Mouse (Mus musculus): Measurements from ENCODE around the gene Kif24.
A peak's percentile ranks its signal among the peaks of the same experiment; 100 is the strongest.

Gene Kif24

DNA sequence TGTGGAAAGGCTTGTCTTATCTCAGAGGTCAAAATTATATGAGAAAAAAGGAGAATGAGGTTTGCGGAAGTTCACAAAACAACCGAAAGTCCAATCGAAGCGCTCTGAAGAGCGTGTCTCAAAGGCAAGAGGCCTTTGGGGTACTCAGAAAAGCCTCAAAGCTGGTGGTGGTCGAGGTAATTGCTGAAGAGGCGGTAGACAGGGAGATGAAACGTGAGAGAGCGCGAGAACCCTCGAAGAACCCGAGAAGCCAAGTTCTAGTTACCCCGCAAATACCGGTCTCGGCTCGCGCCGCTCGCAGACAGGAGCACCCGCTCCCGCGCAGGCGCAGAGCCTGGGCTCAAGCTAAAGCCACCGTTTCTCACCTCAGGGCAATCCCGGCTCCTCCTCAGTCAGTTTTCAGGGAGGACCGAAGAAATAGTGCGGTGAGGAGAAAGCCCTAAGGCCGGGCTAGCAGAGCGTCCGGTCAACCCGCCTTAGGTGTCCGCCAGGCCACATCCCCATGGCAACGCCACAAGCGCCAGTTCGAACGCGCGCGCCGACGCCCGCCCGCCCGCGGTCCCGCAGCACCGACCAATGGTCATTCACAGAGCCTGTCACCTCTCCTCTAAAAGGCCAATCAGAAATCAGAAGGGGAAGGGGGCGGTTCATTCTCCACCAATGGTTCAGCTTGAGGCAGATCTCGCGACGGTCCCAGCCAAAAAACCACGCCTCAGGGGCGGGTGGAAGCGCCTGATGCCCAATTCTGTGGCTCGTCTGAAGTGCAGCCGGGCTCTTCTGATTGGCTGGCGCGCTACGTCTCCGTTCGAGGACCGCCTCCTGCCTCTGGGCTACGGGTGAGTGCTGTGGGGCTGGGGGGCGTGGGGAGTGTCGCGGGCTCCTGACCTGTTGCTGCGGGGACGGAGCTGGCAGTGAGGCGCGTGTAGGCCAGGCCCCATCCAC, at the start of gene Kif24, which contains the start of gene Nudt2:
Gene Kif24 (minus strand): TSS at position 543 of the 942 bp plus-strand sequence.
Gene Nudt2 (plus strand): TSS at position 807 of the 942 bp plus-strand sequence.
- DNase-seq: peak; percentile 98

DNA sequence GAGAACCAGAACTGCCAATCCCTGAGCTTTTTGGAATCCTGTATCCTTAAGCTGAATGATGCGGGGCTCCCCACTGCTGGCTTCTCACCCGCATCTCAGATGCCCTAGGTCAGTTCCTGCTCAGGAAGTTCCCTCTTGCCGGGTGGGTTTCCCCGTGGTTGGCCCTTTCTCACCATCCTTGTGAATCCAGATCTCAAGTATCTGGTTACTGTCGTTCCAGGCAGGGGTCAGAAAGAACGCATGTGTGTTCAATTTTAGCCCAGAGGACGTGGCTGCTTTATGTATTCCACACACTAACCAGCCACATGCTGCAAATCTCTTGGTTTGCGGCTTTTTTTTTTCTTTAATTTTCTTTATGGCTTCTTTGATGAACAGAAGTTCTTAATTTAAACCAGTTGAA, 49.0 kb upstream of the Kif24 start:
- no peak for DNase-seq

DNA sequence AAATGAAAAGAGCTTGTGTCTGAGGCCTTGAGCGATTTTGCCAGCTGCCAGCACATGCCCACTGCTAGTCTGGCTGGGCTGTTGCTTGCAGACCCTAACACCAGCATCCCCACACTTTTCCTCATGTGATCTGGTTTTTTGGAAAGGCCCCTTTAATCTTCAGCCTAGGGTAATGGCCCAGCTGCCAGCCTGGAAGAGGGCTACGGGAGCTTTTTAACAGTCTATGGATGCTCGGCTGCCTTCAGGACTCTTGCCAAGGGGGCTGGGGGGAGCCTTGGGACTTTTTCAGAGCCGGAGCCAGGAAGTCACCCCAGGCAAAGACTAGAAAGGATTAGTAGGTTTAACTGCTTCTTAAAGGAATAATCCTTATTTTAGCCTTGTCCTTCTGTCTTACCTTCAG, 48.6 kb upstream of the Kif24 start:
- DNase-seq: no peak

DNA sequence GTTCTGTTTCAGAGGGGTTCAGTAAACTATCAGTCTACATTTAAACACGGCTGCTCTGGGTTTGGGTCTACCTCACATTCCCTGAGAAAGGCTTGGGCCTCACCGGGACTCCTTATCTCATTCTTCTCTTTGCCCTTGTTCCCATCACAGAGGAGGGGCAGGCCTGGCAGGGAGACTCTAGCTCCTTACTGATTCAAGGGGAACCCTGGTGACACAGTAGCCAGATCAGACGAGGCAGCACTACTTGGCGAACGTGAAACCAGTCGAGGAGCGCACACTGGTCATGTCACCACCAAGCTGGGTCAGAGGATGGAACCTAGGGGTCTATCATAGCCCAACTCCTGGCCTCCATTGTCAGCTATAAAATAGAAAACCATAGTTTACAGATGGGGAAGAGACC, 43.3 kb upstream of the Kif24 start:
- no peak for DNase-seq

DNA sequence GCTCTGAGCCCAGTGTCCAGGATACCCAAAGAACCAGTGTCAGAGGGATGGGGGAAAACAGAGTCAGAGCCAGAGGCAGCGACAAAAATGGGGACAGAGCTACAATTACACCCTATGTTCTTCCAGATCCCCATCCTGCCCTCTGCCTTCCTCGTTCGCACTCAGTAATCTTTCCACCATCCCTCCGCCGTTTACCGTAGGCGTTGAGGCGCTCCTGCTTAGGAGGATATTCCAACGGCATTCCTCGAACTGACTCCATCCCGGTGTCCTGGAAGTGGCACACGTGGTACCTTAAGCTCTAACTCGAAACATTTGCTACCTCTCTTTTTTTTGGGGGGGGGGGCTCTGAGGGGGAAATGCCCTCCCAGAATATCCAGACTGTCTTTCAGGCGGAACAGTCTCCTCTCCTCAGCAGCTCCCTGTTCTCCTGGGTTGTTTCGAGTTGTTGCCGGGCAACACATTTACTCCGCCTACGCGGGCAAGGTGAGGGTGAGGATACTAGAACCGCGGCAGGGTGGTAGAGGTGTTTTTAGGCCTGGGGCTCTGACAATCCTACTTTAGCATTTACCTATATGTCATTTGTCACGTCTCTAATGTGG, 42.7 kb upstream of the Kif24 start:
- DNase-seq: no peak

DNA sequence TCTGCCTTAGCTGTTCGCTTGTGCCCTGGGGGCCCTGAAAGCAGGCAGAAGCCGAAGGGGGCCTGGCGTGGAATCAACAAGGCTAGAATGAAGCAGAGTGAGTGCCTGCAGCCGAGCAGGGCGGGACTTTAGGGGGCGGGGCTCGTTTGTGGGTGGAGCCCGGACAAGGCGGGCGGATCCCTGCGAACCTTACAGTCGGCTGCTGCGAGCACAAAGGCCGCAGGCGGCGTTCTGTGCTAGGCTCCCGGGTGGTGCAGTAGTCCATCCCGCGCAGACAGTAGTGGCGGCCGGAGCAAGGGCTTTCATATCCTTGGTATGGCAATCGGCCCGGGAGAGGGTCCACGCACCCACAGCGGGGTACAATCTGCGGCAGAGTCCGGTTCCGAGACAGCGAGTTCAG, 42.2 kb upstream of the Kif24 start:
- peak; percentile 88 for DNase-seq

DNA sequence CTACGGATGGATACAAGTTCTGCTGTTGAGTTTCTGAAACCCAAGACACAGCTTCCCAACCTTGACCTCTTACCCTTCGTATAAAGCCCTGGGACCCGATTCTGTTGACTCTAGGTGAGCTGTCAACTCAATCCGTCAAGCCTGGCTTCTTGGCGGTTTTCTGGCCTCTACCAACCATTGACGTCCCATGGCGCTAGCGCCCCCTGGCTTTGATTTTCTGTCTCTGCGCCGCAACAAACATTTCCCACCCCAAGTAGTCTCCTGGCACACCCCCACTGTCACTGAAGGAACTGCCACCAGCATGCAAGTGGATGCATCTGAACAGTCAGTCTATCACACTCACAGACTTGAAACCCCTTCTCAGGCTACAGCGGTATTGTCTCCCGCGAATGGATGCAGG, 41.5 kb upstream of the Kif24 start:
- peak; percentile 63 for DNase-seq

DNA sequence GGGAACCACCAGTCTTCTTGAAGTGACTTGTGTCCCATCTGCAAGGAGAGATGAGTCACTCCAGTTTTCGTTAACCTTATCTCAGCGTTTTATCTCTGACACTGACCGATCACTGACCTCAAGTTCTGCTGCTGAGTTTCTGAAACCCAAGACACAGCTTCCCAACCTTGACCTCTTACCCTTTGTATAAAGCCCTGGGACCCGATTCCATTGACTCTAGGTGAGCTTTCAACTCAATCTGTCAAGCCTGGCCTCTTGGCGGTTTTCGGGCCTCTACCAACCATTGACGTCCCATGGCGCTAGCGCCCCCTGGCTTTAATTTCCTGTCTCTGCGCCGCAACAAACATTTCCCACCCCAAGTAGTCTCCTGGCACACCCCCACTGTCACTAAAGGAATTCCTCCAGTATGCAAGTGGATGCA, 40.5 kb upstream of the Kif24 start:
- DNase-seq: peak; percentile 34

DNA sequence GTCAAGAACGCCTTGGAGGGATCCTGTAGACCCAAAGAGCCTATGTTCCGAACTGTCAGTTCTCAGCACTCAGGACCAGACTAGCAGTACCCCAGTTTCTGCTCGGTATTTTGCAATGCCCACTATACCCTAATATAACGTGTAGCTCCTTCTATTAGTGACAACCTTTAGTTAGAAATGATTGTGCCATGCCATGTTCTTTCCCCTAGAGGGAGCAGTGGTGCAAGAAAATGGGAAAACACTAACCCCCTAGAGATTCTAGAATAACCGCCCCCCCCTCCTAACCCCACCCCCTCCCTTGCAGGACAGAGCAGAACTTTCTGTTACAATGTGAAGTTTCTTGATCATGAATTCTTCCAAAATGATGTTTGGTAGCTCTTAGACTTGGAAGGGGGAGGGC, 39.6 kb upstream of the Kif24 start:
- no peak for DNase-seq

DNA sequence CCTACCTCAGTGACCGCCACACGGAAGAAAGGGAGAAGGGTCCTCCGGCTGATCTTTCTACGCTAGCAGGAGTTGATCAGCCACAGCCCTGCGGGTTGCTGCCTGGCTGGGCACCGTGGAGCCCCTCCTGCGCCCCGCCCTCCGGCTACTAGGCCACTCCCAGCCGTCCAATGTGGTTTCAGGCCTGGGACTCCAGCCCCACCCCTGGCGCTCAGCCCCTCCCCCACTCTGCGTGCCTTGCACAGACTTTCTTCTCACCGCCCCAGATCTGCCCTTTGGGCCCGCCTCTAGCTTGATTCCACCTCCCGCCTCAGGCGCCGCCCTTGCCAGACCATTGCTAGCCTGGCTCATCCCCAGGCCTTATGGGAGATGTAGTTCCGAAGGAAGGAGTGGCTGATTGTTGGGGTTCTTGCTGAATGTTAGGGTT, 38.3 kb upstream of the Kif24 start, which contains the start of gene AI464131:
Gene AI464131 (minus strand): TSS at position 91 of the 427 bp plus-strand sequence.
- DNase-seq: peak; percentile 97

DNA sequence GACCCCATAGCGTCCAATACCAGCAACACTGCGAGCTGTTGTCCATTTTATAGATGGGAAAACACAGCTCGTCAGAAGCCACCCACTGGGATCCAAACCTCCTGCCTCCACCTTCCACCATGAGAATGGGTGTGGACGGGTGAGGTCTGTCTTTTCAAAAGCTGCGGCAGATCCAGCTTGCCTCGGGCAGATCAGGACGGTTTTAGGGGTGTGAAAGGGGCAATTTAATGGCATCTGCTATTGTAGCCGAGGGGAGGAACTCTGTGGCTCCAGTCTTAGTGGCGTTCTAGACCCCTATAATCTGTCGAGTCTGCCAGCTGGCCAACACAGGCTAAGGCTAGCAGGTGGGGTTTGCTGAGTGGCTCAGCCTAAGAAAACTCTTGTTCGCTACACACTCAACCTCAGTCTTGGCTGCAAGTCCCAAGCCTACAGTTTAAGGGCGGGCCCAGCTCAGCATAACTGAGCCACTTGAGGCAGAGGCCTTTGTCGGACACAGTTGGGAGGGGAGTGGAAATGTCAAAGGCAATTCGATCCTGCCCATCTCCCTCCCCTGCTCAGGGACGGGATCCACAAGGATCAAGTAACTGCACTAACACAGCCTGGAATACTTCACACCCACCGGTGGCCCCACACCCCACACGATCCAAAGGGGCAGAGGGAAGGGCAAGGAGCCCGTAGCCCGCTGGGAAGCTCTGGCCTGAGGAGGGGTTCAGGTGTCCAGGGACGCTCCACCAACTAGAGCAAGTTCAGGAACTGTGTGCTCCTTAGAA, 37.7 kb upstream of the Kif24 start:
- DNase-seq: no peak

DNA sequence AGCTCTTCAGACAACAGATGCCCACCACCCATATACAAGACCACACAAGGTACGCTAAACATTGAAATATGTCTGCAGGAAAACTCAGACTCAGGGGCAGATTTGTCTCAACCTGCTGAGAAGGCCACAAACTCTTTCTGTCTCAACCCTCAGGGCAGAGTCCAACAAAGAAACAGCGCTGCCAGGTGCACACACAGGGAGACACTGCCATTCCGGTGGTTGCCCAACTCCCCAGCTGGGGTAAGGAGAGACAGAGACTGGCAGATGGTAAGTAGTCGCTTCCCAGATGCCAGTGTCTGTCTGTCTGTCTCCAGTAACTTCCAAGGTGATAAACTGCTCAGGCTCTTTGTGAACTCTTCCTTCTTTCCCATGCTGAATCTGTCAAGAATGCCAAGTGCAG, 36.1 kb upstream of the Kif24 start:
- no peak for DNase-seq

DNA sequence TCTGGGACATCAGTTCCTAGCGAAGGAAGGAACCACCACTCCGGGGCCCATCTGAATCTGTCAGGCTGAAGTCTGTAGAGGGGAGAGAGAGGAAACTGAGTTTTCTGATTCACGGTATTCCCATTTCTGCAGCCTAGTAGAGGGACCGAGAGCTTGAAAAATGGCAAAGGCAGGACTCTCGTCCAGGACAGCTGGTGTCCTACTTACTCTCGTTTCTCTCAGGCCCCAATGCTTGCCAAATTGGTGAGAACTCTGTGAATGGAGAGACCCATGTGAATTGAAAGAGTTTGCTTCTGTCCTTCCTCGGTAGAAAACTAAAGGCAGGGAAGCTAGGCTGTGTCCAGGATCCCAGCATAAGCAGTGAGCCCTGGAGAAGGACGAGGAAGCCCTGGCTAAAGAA, 34.9 kb upstream of the Kif24 start:
- no peak for DNase-seq

DNA sequence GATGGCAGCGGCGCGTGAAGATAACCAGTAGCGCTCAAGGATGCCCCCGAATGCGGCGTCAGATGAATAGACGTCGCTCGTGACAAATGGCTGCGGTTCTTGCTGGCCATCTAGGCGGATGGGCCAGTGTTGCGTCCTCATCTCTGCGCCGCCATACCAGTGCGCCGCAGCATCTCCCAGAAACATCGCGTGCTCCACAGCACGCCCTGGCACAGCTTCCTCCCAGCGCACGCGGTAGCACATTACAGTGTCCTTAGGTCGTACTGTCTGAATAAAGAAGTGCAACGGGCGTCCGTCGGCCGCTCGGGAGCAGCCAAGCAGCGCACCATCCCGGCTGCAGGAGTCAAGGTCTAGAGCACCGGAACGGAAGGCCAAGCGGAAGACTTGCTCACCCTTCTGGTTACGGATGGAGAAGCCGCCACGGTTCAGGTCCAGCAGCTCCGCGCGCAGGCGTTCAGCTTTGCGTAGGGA, 34.3 kb upstream of the Kif24 start:
- DNase-seq: no peak

DNA sequence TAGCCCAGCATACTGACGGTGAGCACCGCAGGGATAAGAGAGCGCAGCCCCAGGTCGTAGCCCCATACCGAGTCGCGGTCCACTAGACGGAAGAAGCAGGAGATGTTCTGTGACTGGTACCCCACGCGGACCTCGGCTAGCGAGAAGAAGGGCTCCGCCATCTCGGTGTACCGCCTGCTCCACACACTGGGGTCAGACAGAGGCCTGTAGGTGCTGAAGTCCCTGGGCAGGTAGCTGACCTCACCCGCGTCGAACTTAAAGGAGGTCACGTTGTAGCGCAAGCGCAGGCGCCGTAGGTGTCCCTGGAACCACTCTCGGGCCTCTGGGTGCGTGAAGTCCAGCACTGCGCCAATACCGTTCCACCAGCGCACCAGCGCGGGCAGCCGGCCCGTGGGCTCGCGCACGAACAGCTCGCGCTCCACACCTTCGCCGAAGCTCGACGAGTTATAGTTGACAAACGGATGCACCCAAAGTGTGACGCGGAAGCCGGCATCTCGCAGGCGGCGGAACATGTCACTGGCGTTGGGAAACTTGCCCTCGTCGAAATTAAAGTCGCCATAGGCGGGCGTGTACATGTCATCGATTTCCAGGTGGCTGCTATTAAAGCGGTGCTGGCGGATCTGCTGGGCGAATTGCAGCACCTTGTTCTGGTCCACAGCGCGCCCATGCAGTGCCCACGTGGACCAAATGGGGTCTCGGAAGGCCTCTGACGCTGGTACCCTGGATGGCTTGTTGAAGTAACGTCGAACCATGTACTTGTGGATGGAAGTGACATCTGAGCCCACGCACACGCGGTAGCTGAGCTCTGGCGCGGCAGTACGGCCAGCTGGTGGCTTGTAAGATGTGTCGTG, 33.5 kb upstream of the Kif24 start:
- no peak for DNase-seq

DNA sequence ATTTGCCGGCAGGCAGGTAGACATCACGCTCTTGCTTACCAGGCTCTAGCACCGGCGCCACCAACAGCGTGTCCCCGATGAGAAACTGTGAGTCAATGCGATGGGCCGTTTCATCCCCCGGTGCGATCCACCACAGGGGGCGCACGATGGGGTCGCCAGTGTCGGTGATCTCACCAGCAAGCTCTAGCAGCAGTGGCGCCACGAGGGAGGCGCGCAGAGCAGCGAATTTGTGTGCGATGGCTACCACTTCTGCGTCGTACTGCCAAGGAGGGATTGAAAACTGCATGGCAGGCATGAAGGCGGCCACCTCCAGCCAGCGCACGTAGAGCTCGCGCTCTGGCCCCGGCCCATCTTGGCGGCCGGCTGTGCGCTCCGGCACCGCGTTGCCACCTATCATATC, 32.9 kb upstream of the Kif24 start:
- peak; percentile 38 for DNase-seq

DNA sequence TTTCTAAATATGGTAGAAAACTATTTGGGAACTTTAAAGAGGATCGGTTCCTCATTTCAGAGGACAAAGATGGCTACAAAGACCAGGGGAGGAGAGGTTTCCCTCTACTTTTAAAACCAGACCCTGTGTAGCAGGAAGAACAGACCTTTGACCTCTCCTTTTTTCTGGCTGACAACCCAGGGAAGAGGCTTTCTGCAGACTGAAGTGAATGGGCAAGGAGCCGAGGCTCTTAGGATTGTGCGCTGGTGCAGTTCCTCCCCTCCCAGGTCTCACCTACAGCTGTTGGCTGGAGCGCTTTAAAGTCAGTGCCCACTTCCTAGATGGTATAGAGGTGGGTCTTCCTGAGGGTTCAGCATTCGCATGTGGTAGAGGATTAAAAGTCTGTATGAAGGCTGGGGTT, 32.4 kb upstream of the Kif24 start:
- no peak for DNase-seq

DNA sequence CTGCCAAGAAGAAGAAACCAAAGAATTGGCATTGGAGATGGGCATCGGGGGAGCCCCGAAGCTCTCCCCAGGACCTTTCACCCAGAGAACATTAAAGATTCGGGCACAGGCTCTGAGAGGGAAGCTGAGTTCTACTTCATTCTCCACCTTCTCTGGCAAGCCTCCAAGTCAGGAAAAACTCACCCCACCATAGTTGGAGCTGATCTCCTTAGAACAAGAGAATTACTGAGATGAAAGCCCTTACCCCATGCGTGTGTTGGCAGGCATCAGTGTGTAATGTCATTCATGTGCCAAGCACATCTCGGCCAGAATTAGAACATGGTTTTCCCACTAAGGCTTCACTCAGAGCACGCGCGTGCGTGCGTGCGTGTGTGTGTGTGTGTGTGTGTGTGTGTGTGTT, 31.2 kb upstream of the Kif24 start:
- no peak for DNase-seq

DNA sequence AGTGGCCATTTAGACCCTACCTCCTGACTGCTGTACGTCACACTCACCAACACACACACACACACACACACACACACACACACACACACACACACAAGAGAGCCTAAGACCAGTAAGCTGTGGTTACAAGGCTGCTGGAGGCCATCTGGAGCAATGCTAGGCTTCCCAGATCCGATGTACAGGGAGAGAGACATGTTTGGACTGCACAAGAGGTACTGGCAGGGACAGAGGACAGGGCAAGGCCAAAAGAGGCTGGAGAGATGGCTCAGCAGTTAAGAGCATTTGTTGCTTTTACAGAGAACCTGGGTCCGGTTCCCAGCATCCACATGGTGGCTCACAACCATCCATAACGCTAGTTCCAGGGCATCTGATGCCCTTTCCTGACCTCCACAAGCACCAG, 30.4 kb upstream of the Kif24 start:
- no peak for DNase-seq

DNA sequence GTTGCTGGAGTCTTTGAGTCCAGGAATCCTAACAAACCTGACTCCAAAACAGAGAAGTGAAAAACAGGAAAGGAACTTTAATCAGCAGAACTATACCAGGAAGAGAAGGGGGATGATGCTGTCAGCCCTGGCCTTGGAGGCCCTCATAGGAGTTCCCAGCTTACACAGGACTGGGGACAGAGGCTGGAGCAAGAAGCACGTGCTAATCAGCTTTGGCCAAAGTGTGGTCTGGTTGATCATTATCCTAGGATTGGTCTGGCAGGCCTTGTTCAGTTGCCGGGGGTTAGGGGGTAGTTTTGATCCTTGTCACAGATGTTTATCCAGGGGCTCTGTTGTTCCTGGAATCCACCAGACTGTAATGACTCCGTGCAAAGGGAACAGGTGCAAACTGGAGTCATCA, 29.7 kb upstream of the Kif24 start:
- peak; percentile 17 for DNase-seq

DNA sequence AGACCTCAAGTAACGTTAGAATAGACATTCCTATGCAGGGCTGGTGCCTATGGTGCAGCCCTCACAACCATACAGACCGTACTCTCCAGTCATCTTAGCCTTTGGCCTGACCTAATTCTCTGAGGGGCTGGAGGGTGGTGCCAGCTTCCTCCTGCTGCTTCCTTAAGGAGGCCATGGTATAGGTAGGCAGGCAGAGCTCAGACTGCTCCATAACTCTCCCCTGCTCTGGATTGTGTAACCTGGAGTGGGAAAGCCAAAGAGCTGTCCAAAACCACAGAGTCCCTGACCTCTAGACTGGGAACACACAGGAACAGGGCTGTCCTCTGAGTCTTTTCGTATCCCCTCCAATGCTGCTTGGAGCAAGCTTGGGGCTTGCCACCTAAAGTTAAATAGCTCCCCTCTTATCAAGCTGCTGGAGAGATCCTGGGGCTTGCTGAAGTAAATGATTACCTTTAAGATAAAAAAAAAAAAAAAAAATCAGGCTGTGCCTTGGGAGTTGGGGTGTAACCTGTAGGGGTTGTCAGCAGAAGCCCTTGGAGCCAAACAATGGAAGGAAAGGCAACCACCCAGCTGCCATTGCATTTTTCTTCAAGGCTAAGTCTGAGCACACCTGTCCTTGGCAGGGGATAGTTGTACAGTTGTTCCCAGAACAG, 28.9 kb upstream of the Kif24 start:
- DNase-seq: no peak

DNA sequence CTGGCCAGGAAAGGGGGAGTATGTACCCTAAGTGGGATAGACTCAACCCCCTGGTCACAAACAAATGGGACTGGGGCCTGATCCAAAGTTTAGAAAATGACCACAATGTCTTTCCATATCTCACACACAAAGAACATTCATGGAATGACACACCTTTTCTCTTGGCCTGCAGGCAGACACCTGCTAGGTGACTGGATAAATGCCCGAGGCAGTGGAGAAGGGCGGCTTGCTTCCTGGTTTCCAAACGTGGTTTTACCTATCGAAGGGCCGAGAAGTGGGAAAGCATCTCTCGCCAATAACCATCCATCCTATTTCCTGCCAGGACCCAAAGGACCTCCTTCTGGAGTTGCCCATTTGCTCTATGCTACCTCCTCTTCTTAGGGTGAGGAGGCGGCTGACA, 28.3 kb upstream of the Kif24 start:
- no peak for DNase-seq

Measured in liver (tissue).